Comparison of ENCODE assay signal across 12 mouse cellular contexts in genomic region chr8:115193767-115194166, GRCm38 (mm10).
"Had no signal": no experiment of that assay in that cellular context is flagged by ENCODE, and none has a peak within 500 bp of the region (broad histone marks: within the 10 kb centered on the region; RNA-seq: fewer than 3 reads in every experiment).

No protein-coding gene starts in this region.

- DNase-seq: lung, adult 18-20 months; lung, embryonic 14.5 days; lung, postnatal 10 days; lung, postnatal 4 days; midbrain, embryonic 14.5 days; right cerebral cortex, postnatal 14 days; thymus, adult 2 months; thymus, postnatal 25 days; thymus, postnatal 4 days had no signal

- H3K9ac ChIP-seq: lung, embryonic 14.5 days; midbrain, embryonic 12.5 days; neural tube, embryonic 12.5 days had no signal

- H3K27ac ChIP-seq: midbrain, embryonic 10.5 days; midbrain, embryonic 12.5 days; neural tube, embryonic 12.5 days had no signal

- H3K4me2 ChIP-seq: lung, embryonic 14.5 days; midbrain, embryonic 12.5 days; neural tube, embryonic 12.5 days had no signal

- H3K4me3 ChIP-seq: midbrain, embryonic 10.5 days; midbrain, embryonic 12.5 days; neural tube, embryonic 12.5 days had no signal

- H3K9me3 ChIP-seq: midbrain, embryonic 10.5 days; midbrain, embryonic 12.5 days; neural tube, embryonic 12.5 days had no signal

- H3K4me1 ChIP-seq: midbrain, embryonic 12.5 days; neural tube, embryonic 12.5 days had no signal

- H3K36me3 ChIP-seq: midbrain, embryonic 10.5 days; midbrain, embryonic 12.5 days; neural tube, embryonic 12.5 days had no signal
